Mouse (Mus musculus): ENCODE measurements around the gene Car10. TPM values are rescaled to one million over a fixed set of nuclear protein-coding genes. Genes with fewer than 3 reads are reported as not detected.

Car10 gene
- polyA plus RNA-seq (2014; fragmentation: Illumina TruSeq; extraction: RNeasy Lipid Tissue Mini Kit (QIAGEN cat#74804); ENCODE audit: low read depth, low replicate concordance) = 0.35 TPM

GRCm38 (mm10) chr11:93097941-93098828 is at the start of gene Car10:
Gene Car10, plus strand, starts transcription at chr11:93098028.

Measured in adrenal gland, adult 10 weeks (tissue).